Mouse (Mus musculus) lung, adult 2 months (tissue): ENCODE measurements at regions not wholly inside any gene's neighbourhood (a gene's known extent, or its start where the extent isn't known, plus 50 kb on each side); places are given as distances from the start of the nearest gene placed in this dataset.

Source experiments
- DNase-seq: peaks from one replicate; pipeline ENCODE4 v3.0.0; 2022
- H3K4me1 ChIP-seq: fragments of 200-500 bp; 2 replicates; pipeline ENCODE4 v1.6.1; 2011; ENCODE audit warnings: low read length; ENCODE audit not compliant: control insufficient read depth, insufficient read depth
- H3K4me3 ChIP-seq: fragments of 200-500 bp; replicated peaks from 2 replicates; pipeline ENCODE3; 2011; ENCODE audit warnings: low read depth, mild to moderate bottlenecking, control low read depth, low read length; ENCODE audit errors: extremely low read depth
- CTCF ChIP-seq: fragments of 200-500 bp; IDR thresholded peaks from 2 replicates; pipeline ENCODE4 v1.5.1; 2011; ENCODE audit warnings: mild to moderate bottlenecking, low read length, control low read depth; ENCODE audit not compliant: insufficient read depth
- POLR2A ChIP-seq: fragments of 200-500 bp; IDR thresholded peaks from 2 replicates; pipeline ENCODE4 v1.6.1; 2011; ENCODE audit warnings: low read depth, mild to moderate bottlenecking, control low read depth, low read length, borderline replicate concordance; ENCODE audit errors: extremely low read depth
- WGBS: fragments of 180-500 bp; shearing (Covaris S2); methylation state at CpG from one replicate; pipeline ENCODE4 v1.1.7; 2018; 5-methylcytosine and 5-hydroxymethylcytosine counted together

DNA sequence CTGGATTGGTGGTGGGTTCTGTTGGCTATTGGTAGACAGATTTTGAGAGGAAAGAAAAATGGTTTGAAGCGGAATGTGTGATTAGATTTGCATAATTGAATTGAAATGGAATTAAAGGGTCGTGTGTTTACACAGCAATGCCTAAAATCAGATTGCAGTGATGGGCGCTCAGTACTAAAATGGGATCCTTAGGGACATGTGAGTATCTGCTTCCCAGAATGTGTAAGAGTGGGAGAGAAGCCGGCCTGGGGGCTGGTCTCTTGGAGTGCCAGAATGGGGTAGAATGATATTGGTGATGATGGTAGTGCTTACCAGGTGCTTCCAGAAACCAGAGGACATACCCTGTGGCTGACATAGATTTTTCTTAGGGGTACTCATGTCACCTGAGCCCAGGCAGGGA is 86.2 kb upstream of the Fstl4 start:
- WGBS, result 86% methylated on average over 4 of the region's 4 CpGs
- Histone ChIP-seq H3K4me1 (no peaks in the 10 kb centered on the region), H3K4me3 (no peak overlapping the region)
- no peak for DNase-seq
- TF ChIP-seq CTCF, result no peak

DNA sequence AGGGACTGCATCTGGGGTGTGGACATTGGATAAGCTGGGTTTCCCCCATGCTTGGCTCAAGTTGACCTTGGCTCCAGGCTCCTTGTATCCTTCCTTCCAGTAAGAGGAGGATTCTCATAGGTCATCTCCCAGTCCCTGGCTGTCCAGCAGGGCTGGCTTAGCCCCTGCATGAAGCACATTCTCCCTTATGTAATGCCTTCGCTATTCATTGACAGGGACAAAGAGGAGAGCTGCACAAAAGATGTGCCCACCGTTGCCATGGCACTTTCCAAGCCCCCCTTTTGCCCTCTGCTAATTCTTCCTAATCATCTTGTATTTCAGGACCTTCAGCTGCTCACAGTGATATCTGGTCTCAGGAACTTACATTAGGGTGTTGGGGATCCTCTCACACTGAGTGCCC is 79.0 kb upstream of the Fstl4 start:
- H3K4me1 ChIP-seq, result no peaks in the 10 kb centered on the region
- DNase-seq, result no peak
- TF ChIP-seq POLR2A, result no peak
- TF ChIP-seq CTCF, result no peak
- 79% methylated on average over 2 of the region's 2 CpGs for WGBS
- no peak overlapping the region for H3K4me3 ChIP-seq

DNA sequence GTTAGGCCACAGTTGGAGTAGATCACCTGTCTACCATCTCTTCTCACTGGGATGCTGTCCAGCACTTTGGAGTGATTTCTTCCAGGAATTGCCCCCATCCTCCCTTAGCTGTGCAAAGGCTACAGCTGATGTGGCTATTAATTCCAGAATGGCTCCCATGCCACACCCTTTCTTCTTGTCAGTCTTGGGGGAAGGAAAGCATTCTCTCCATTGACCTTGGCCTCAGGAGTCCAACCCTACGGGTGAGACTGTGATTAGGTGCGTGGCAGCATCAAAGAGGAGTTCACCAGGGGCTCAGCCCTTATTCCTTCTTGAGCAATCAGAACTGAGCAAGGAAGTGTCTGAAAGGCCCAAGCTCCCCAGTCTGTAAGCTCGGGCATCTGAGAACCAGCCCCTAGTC is 71.7 kb upstream of the Fstl4 start:
- WGBS, result 68% methylated on average over 3 of the region's 3 CpGs
- TF ChIP-seq POLR2A (no peak), CTCF (no peak)
- Histone ChIP-seq H3K4me1 (no peaks in the 10 kb centered on the region), H3K4me3 (no peak overlapping the region)
- no peak for DNase-seq

DNA sequence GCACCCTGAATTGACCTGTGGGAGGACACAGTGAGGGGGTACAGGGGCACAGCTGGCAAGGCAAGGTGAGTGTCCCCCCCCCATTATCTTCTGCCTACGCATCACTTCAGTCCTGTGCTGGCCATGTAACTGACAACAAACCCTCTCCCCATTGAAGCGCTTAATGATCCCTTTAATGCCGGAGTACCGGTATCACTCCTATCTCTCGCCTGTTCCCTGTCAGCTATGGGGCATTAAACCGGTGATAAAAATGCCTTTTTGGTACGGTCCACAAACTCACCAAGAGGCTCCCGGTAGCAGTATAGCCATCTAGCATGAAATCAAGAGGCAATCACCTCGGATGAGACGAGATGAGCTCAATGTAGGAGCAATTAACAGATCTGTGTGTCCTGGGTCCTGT is 62.8 kb upstream of the Fstl4 start:
- H3K4me3 ChIP-seq, result no peak overlapping the region
- DNase-seq, result no peak
- TF ChIP-seq CTCF (no peak), POLR2A (no peak)
- no peaks in the 10 kb centered on the region for H3K4me1 ChIP-seq
- 86% methylated on average over 10 of the region's 10 CpGs for WGBS

DNA sequence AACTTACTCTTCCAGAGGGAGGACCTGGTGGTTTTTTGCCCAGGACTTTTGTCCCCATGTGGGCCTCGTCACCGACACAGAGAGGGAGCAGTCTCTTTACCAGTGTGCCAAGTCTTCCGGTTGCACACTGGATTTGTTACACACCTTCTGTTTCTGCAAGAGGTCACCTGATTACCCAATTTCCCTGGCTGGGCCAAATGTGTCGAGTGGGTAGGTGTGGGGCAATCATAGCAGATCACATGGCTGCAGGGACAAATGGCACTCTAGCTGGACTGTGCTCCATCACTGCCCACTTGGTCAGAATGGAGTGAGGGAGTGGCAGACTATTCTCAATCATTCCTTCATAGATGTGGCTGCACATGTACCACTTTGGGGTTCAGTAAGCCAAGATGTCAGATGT is 61.0 kb upstream of the Fstl4 start:
- no peak for DNase-seq
- no peak for TF ChIP-seq POLR2A
- TF ChIP-seq CTCF, result no peak
- WGBS, result 60% methylated on average over 4 of the region's 4 CpGs
- Histone ChIP-seq H3K4me1 (no peaks in the 10 kb centered on the region), H3K4me3 (no peak overlapping the region)
